Mouse (Mus musculus) hindbrain, embryonic 11.5 days (tissue): Measurements from ENCODE around the gene Tmem139. TPM values are rescaled to one million over a fixed set of nuclear protein-coding genes. Genes with fewer than 3 reads are reported as not detected.

ENCODE experiments used
- ATAC-seq: fragments of 200-750 bp; cut with Nextera tagmentation; 2 replicates; pipeline ENCODE4 v1.8.0; 2017; ENCODE audit warnings: mild to moderate bottlenecking, moderate TSS enrichment, moderate library complexity; ENCODE audit not compliant: low FRiP score
- DNase-seq: peaks from one replicate; pipeline ENCODE4 v3.0.0-alpha.2; 2015; ENCODE audit warnings: low spot score
- H3K27ac ChIP-seq: fragments of 300-500 bp; sonication (generic); 2 replicates; pipeline ENCODE4 v1.5.1; 2014; ENCODE audit warnings: mild to moderate bottlenecking, low read depth, low read length
- H3K27me3 ChIP-seq: fragments of 300-500 bp; sonication (generic); 2 replicates; pipeline ENCODE4 v1.6.1; 2014; ENCODE audit warnings: mild to moderate bottlenecking, low read length, moderate library complexity, mixed read lengths; ENCODE audit not compliant: control insufficient read depth, insufficient read depth
- H3K36me3 ChIP-seq: fragments of 300-500 bp; sonication (generic); 2 replicates; pipeline ENCODE4 v1.6.1; 2014; ENCODE audit warnings: mild to moderate bottlenecking, low read length, moderate library complexity, mixed read lengths; ENCODE audit not compliant: control insufficient read depth, insufficient read depth
- H3K4me1 ChIP-seq: fragments of 300-500 bp; sonication (generic); replicated peaks from 2 replicates; pipeline ENCODE4 v1.6.1; 2014; ENCODE audit warnings: low read length, mixed read lengths; ENCODE audit not compliant: control insufficient read depth, insufficient read depth
- H3K4me2 ChIP-seq: fragments of 300-500 bp; sonication (generic); replicated peaks from 2 replicates; pipeline ENCODE4 v1.6.1; 2014; ENCODE audit warnings: mild to moderate bottlenecking, low read depth, low read length
- H3K4me3 ChIP-seq: fragments of 300-500 bp; sonication (generic); 2 replicates; pipeline ENCODE4 v1.5.1; 2014; ENCODE audit warnings: low read depth, low read length
- H3K9ac ChIP-seq: fragments of 300-500 bp; sonication (generic); 2 replicates; pipeline ENCODE4 v1.6.1; 2014; ENCODE audit warnings: low read depth, low read length
- H3K9me3 ChIP-seq: fragments of 300-500 bp; sonication (generic); 2 replicates; pipeline ENCODE4 v1.6.1; 2016; ENCODE audit warnings: low read length; ENCODE audit not compliant: control insufficient read depth
- WGBS: fragments of 180-500 bp; shearing (Covaris S2); extraction: QIAGEN DNeasy Blood & Tissue Kit; methylation state at CpG from one replicate; pipeline ENCODE4 v1.1.7; 2014; 5-methylcytosine and 5-hydroxymethylcytosine counted together
- polyA plus RNA-seq: library from polyadenylated mRNA; unstranded; fragments of >200 nt; fragmentation: Nextera tagmentation; extraction: Ambion mirVana; gene quantifications from 2 replicates; pipeline ENCODE4 v1.2.1, GENCODE M21; 2014

The Tmem139 gene
- polyA plus RNA-seq, 1 experiment from 2014 or later = 0.63 TPM

DNA sequence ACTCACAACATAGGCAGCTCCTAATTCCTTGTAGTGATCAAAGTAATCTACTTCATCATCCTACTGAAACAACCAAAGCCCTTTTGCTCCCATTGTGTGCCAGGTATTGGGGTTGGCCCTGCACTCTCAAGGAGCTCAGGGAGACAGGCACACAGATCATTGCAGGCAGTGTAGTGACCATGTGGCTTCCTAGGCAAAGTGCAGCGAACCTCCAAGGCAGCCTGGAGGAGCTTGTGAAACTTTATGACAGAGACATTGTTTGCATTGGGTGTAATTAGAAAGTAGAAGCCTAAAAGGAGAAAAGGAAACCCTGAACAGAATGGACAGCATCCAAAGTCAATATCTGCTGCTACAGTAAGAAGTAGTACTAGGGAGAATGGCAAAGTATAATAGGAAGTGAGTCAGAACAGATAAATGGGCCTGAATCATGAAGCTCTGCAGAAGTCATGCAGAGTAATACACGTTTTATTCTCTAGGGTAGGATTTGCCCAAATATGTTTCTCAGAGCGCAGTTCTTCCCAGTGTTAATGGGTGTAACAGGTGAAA, 33.9 kb downstream of the Tmem139 start:
- 88% methylated on average over 3 of the region's 3 CpGs for WGBS
- no peaks in the 10 kb centered on the region for H3K9me3 ChIP-seq
- H3K27me3 ChIP-seq = no peaks in the 10 kb centered on the region
- ATAC-seq (no peak), DNase-seq (no peak)
- H3K27ac ChIP-seq = no peak overlapping the region
- H3K36me3 ChIP-seq = peaks cover 2% of the 10 kb centered on the region; the same call in 1 of the 2 replicates
- H3K4me3 ChIP-seq = no peak overlapping the region
- no peak overlapping the region for H3K9ac ChIP-seq
- H3K4me1 ChIP-seq = no peaks in the 10 kb centered on the region
- no peak overlapping the region for H3K4me2 ChIP-seq

DNA sequence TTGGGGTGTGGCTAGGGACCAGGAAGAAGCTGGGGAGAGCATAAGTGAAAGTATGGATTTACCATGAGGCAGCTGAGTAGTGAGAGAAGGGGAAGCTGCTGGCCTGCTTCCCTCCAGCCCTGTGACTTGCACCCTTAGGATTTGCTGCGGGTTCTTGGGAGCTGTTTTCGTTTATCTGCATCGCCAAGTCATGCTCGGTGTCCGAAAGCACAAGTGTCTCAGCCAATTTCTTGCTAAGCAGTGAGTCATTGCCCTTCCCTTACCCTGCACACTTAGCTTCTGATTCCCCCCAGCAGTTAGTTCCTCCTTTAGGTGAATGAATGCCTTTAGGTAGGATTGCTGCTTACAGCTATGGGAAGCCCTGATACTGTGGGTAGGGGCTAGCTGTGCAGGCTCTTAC, 37.6 kb downstream of the Tmem139 start:
- H3K27me3 ChIP-seq = no peaks in the 10 kb centered on the region
- no peaks in the 10 kb centered on the region for H3K4me1 ChIP-seq
- DNase-seq (no peak), ATAC-seq (no peak)
- no peak overlapping the region for H3K4me2 ChIP-seq
- no peak overlapping the region for H3K4me3 ChIP-seq
- H3K9me3 ChIP-seq = no peaks in the 10 kb centered on the region
- no peak overlapping the region for H3K9ac ChIP-seq
- no peak overlapping the region for H3K27ac ChIP-seq
- WGBS = 92% methylated on average over 5 of the region's 5 CpGs
- H3K36me3 ChIP-seq = no peaks in the 10 kb centered on the region; the same call in 1 of the 2 replicates

GRCm38 (mm10) chr6:42309816-42310378, 48.1 kb downstream of the Tmem139 start:
- H3K4me1 ChIP-seq = no peaks in the 10 kb centered on the region
- ATAC-seq (no peak), DNase-seq (no peak)
- peaks cover 3% of the 10 kb centered on the region; the same call in 1 of the 2 replicates for H3K36me3 ChIP-seq
- no peak overlapping the region for H3K4me2 ChIP-seq
- 63% methylated on average over 8 of the region's 8 CpGs for WGBS
- H3K27ac ChIP-seq = no peak overlapping the region
- no peak overlapping the region for H3K4me3 ChIP-seq
- H3K9ac ChIP-seq = no peak overlapping the region
- H3K9me3 ChIP-seq = no peaks in the 10 kb centered on the region
- no peaks in the 10 kb centered on the region for H3K27me3 ChIP-seq

DNA sequence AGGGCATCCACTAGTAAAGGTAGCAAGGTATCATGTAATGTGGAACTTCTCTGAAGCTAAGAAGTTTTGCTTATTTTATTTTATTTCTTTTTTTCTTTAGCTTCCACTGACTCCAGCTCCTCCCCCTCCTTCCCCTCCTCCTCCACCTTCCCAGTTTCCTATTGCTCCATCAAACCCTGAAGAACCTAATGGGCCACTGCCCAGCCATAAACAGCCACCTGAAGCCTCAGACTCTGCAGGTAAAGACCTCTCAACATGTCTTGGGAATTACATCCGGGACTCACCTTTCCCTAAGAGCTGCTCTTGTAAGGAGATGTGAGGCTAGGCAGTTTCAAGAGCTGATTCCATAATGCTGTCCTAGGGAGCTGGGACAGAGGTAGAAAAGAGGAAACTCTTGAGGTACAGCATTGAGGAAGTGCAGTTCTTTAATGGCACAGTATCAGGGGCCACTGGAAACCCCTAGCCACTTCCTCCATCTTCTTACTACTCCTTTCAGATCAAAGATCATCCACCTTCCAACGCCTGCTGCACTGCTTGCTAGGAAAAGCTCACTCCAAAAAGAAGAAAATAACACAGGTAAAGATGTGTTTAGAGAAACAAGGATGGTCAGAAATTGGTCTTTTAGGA, 48.8 kb downstream of the Tmem139 start:
- Histone ChIP-seq H3K4me2 (no peak overlapping the region), H3K36me3 (peaks cover 3% of the 10 kb centered on the region; the same call in 1 of the 2 replicates), H3K4me1 (no peaks in the 10 kb centered on the region), H3K4me3 (no peak overlapping the region), H3K27me3 (no peaks in the 10 kb centered on the region), H3K9me3 (no peaks in the 10 kb centered on the region), H3K27ac (no peak overlapping the region), H3K9ac (no peak overlapping the region)
- 81% methylated on average over 2 of the region's 2 CpGs for WGBS
- ATAC-seq = no peak
- no peak for DNase-seq

Other genes starting within 250 kb of the Tmem139 start
- not detected in 2 replicates for gene Sva, start 223.6 kb upstream of the Tmem139 start, polyA plus RNA-seq
- gene Tas2r139, start 121.0 kb upstream of the Tmem139 start, polyA plus RNA-seq = not detected in 2 replicates
- not detected in 2 replicates for gene Tas2r144, start 46.6 kb upstream of the Tmem139 start, polyA plus RNA-seq
- gene Gstk1, start 16.0 kb upstream of the Tmem139 start, polyA plus RNA-seq = 15.7 and 20.2 TPM in 2 replicates
- 59.7 and 67.8 TPM in 2 replicates for gene Casp2, start 3.0 kb downstream of the Tmem139 start, polyA plus RNA-seq
- 1.4 and 1.5 TPM in 2 replicates for gene Clcn1, start 24.7 kb downstream of the Tmem139 start, polyA plus RNA-seq
- 2.6 and 3.1 TPM in 2 replicates for gene Fam131b, start 62.7 kb downstream of the Tmem139 start, polyA plus RNA-seq
- gene Zyx, start 87.7 kb downstream of the Tmem139 start, polyA plus RNA-seq = 57.5 and 60.1 TPM in 2 replicates
- 0.43 and 1.3 TPM in 2 replicates for gene Epha1, start 111.3 kb downstream of the Tmem139 start, polyA plus RNA-seq
- not detected in 2 replicates for gene Tas2r143, start 138.3 kb downstream of the Tmem139 start, polyA plus RNA-seq
- gene Tas2r135, start 143.5 kb downstream of the Tmem139 start, polyA plus RNA-seq = 0.15 TPM in 1 of 2 replicates, not detected in the other
- not detected in 2 replicates for gene Tas2r126, start 172.6 kb downstream of the Tmem139 start, polyA plus RNA-seq
- gene Olfr458, start 203.2 kb downstream of the Tmem139 start, polyA plus RNA-seq = not detected in 2 replicates
- not detected in 2 replicates for gene Olfr457, start 214.4 kb downstream of the Tmem139 start, polyA plus RNA-seq
- not detected in 2 replicates for gene Olfr456, start 225.2 kb downstream of the Tmem139 start, polyA plus RNA-seq